Mouse (Mus musculus): ENCODE data around the gene Elavl1.

DNA sequence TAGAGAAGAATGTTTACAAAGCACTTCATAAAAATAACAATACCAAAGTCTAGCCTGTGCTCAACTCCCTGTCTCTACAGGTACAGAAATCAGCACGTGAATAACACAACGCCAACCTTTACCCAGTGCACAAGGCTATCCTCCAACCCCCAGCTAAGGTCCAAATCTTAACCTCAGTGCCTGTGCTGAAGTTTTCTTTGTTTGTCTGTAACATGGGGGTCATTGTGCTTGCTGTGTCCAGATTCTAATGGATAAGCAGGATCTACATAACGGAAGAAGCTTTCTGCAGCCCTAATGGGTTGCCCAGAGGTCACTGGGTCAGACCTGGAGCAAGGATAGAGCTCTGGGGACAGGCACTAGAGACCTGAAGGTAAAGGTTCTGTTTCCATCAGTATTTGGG lies 41.0 kb upstream of the Elavl1 start:
- TF ChIP-seq CTCF (IDR thresholded peaks at IDR 0.05; ENCODE audit: borderline replicate concordance, control insufficient read depth, extremely low read depth, insufficient read depth, low read length, poor library complexity) (no peak), POLR2A (IDR thresholded peaks at IDR 0.05; ENCODE audit: control insufficient read depth, extremely low read depth, insufficient read depth, low read length, poor library complexity) (no peak)

All from thymus, adult 2 months (tissue).